Mouse (Mus musculus) embryonic facial prominence, embryonic 12.5 days (tissue): ENCODE measurements at regions not wholly inside any gene's neighbourhood (a gene's known extent, or its start where the extent isn't known, plus 50 kb on each side); places are given as distances from the start of the nearest gene placed in this dataset.
A peak's percentile ranks its signal among the peaks of the same experiment; 100 is the strongest.
"Not testable (repeated sequence)": the region's sequence is repeated elsewhere in the genome, so short reads cannot be mapped to it uniquely, and the experiment has no call there.

Experiments
- ATAC-seq: fragments of 200-750 bp; cut with Nextera tagmentation; 2 replicates; pipeline ENCODE4 v1.8.0; 2017; ENCODE audit not compliant: insufficient number of reproducible peaks, insufficient read depth, low FRiP score, low TSS enrichment
- H3K27ac ChIP-seq: fragments of 300-500 bp; sonication (generic); 2 replicates; pipeline ENCODE4 v1.5.1; 2016; ENCODE audit warnings: mild to moderate bottlenecking
- H3K27me3 ChIP-seq: fragments of 300-500 bp; sonication (generic); 2 replicates; pipeline ENCODE4 v1.6.1; 2016; ENCODE audit warnings: mild to moderate bottlenecking, moderate library complexity
- H3K36me3 ChIP-seq: fragments of 300-500 bp; sonication (generic); 2 replicates; pipeline ENCODE4 v1.6.1; 2016; ENCODE audit warnings: mild to moderate bottlenecking
- H3K4me1 ChIP-seq: fragments of 300-500 bp; sonication (generic); 2 replicates; pipeline ENCODE4 v1.6.1; 2016
- H3K4me2 ChIP-seq: fragments of 300-500 bp; sonication (generic); replicated peaks from 2 replicates; pipeline ENCODE4 v1.6.1; 2016; ENCODE audit warnings: mild to moderate bottlenecking, moderate library complexity
- H3K4me3 ChIP-seq: fragments of 300-500 bp; sonication (generic); 2 replicates; pipeline ENCODE4 v1.5.1; 2016; ENCODE audit warnings: mild to moderate bottlenecking
- H3K9ac ChIP-seq: fragments of 300-500 bp; sonication (generic); 2 replicates; pipeline ENCODE4 v1.6.1; 2016; ENCODE audit warnings: mild to moderate bottlenecking, moderate library complexity
- H3K9me3 ChIP-seq: fragments of 300-500 bp; sonication (generic); 2 replicates; pipeline ENCODE4 v1.6.1; 2016; ENCODE audit warnings: mild to moderate bottlenecking, moderate library complexity
- WGBS: fragments of 180-500 bp; shearing (Covaris S2); methylation state at CpG from one replicate; pipeline ENCODE4 v1.1.7; 2016; 5-methylcytosine and 5-hydroxymethylcytosine counted together

DNA sequence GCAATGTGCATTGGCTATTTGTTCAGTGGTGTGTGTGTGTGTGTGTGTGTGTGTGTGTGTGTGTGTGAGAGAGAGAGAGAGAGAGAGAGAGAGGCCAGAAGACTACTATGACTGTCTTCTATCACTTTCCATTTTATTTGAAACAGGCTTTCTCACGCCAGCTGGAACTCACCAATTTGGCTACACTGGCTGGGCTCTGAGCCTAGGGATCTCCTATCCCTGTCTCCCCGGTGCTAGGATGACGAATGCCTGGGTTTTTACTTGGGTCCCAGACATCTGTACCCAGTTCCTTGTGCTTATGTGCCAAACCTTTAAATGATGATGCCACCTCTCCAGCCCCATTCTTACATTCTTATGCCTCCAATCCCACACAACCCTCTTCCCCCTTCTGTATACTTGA is 120.6 kb upstream of the Mrps10 start:
- no peak for ATAC-seq
- Histone ChIP-seq H3K36me3 (peaks cover 19% of the 10 kb centered on the region), H3K4me1 (0 out of 2 replicates have a peak, but pooled peaks cover 5% of the 10 kb centered on the region), H3K9me3 (no peaks in the 10 kb centered on the region), H3K4me2 (no peak overlapping the region), H3K27me3 (no peaks in the 10 kb centered on the region), H3K4me3 (no peak overlapping the region), H3K9ac (no peak overlapping the region), H3K27ac (no peak overlapping the region)
- 88% methylated on average over 3 of the region's 3 CpGs for WGBS

DNA sequence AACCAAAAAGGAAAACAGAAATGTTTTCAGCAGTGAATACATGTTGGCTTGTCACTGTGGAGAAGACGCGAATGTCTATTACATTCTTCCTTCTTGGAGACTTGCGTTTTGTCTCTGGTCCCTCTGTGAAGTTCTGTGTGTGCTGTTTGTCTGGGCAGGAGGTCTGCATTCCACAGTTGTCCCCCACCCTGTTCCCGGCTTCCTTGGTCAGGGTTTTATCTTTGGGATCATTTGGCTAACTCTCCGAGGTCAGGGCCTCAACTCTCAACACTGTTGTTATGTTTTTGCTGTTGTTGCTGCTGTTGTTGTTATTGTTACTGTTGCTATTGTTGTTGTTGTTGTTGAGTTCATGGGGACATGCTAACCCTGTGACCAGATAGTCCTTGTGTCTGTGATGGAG is 121.2 kb upstream of the Mrps10 start:
- Histone ChIP-seq H3K9ac (no peak overlapping the region), H3K4me3 (no peak overlapping the region), H3K4me1 (0 out of 2 replicates have a peak, but pooled peaks cover 5% of the 10 kb centered on the region), H3K27me3 (no peaks in the 10 kb centered on the region), H3K36me3 (peaks cover 16% of the 10 kb centered on the region), H3K4me2 (no peak overlapping the region), H3K27ac (no peak overlapping the region), H3K9me3 (no peaks in the 10 kb centered on the region)
- ATAC-seq, result no peak
- WGBS, result 91% methylated on average over 5 of the region's 5 CpGs

DNA sequence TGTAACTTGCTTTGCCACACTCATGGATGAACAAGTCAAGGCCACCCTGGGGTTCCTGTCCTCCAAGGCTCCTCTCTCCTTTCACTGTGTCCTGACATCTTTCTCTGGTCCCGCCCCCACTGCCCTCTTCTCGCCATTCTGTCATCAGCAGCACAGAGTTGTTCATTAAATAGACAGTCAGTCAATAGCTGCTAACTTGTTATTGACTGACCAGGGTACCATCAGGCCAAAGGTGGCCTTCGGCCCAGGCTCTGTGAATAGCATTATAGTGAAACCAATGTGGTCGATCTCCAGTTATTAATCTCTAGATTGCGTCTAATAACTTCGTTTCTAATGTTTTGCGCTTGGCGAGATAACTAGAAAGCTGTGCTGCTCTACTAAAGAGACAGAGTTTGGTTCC is 122.1 kb upstream of the Mrps10 start:
- WGBS, result 94% methylated on average over 8 of the region's 8 CpGs
- no peak for ATAC-seq
- no peak overlapping the region for H3K4me2 ChIP-seq
- no peak overlapping the region for H3K4me3 ChIP-seq
- no peaks in the 10 kb centered on the region for H3K27me3 ChIP-seq
- H3K4me1 ChIP-seq, result 0 out of 2 replicates have a peak, but pooled peaks cover 5% of the 10 kb centered on the region
- H3K36me3 ChIP-seq, result peaks cover 11% of the 10 kb centered on the region
- H3K27ac ChIP-seq, result no peak overlapping the region
- no peak overlapping the region for H3K9ac ChIP-seq
- H3K9me3 ChIP-seq, result no peaks in the 10 kb centered on the region

DNA sequence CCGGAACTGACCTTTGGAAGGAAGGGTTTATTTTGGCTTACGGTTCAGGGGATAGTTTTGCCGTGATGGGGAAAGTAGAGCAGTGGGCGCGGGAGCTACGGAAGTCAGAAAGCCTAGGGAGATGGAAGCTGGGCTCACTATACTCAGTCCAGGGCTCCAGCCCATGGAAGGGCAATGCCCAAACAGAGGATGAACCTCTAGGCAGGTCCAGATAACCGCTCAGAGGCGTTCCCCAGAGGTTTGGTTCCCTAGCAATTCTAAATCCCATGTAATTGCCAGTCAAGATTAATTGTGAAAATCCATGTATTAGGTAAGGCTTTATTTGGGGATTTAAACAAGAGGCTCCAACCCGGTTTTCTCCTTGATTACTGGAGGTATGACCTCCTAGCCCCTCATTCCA is 123.1 kb upstream of the Mrps10 start:
- Histone ChIP-seq H3K9me3 (no peaks in the 10 kb centered on the region), H3K36me3 (peaks cover 11% of the 10 kb centered on the region)

DNA sequence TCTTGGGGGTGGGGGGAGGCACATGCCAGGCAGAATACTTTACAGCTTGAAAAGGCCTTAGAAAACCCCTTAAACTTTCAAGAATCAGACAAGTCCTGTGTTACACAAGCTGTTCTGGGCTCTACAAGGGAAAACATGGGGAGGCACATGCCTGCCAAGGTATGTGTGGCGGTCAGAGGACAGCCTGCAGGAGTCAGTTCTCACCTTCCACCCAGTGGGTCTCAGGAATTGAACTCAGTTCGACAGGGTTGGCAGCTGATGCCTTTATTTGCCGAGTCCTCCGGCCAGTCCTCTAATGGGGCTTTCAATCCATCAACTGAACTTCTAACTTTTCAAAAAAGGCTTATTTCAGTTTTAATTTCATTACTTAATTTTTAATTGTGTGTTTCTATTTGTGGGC is 129.6 kb upstream of the Mrps10 start:
- H3K9ac ChIP-seq, result no peak overlapping the region
- no peak overlapping the region for H3K27ac ChIP-seq
- no peak overlapping the region for H3K4me3 ChIP-seq
- 93% methylated on average over 4 of the region's 4 CpGs for WGBS
- ATAC-seq, result no peak
- H3K9me3 ChIP-seq, result no peaks in the 10 kb centered on the region
- peaks cover 44% of the 10 kb centered on the region for H3K36me3 ChIP-seq
- no peaks in the 10 kb centered on the region for H3K4me1 ChIP-seq
- H3K4me2 ChIP-seq, result no peak overlapping the region
- H3K27me3 ChIP-seq, result no peaks in the 10 kb centered on the region

More for the DNA sequence above, 123.1 kb upstream of the Mrps10 start:
- no peak overlapping the region for H3K4me3 ChIP-seq
- H3K4me1 ChIP-seq, result 0 out of 2 replicates have a peak, but pooled peaks cover 5% of the 10 kb centered on the region
- H3K27ac ChIP-seq, result no peak overlapping the region
- WGBS, result 89% methylated on average over 9 of the region's 9 CpGs
- H3K9ac ChIP-seq, result no peak overlapping the region
- H3K4me2 ChIP-seq, result no peak overlapping the region
- no peak for ATAC-seq
- H3K27me3 ChIP-seq, result no peaks in the 10 kb centered on the region

DNA sequence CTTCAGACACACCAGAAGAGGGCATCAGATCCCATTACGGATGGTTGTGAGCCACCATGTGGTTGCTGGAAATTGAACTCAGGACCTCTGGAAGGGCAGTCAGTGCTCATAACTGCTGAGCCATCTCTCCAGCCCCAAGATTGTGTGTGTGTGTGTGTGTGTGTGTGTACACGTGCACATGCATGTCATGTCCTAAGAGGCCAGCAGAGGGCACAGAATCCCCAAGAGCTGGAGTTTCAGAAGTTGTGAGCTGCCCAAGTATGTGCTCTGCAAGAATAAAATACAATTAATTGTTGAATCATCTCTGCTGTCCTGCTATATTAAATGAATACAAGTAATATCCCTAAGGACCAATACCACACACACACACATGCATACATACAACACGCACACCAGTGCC is 130.8 kb upstream of the Mrps10 start:
- not testable (repeated sequence) for H3K27me3 ChIP-seq, H3K4me1 ChIP-seq, H3K9ac ChIP-seq, H3K4me3 ChIP-seq, H3K27ac ChIP-seq, ATAC-seq, H3K4me2 ChIP-seq, H3K9me3 ChIP-seq
- H3K36me3 ChIP-seq, result peaks cover 40% of the 10 kb centered on the region
- WGBS, result 96% methylated on average over 3 of the region's 3 CpGs

DNA sequence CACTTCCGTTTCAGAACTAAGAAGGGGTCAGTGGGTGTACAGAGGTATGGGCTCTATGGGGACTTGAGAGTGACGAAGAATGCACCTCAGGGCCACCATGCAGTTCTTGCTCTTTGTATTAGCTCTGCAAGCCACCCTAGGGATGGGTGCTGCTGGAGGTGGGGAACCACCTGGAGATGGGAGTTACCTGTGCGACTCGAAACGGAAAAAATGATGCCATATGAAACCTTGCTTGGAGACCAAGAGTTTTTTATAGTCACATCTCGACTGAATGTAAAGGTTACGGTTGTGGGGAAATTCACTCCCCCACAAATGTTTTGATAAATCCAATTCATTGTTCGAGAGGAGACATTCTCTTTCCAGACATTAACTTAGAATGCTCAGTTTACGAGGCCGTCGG is 134.3 kb upstream of the Mrps10 start:
- Histone ChIP-seq H3K4me1 (no peaks in the 10 kb centered on the region), H3K27ac (no peak overlapping the region), H3K4me3 (no peak overlapping the region), H3K9me3 (peaks cover 1% of the 10 kb centered on the region; the same call in 1 of the 2 replicates), H3K36me3 (peaks cover 54% of the 10 kb centered on the region), H3K9ac (no peak overlapping the region), H3K4me2 (no peak overlapping the region), H3K27me3 (no peaks in the 10 kb centered on the region)
- WGBS, result 93% methylated on average over 11 of the region's 11 CpGs
- ATAC-seq, result no peak

DNA sequence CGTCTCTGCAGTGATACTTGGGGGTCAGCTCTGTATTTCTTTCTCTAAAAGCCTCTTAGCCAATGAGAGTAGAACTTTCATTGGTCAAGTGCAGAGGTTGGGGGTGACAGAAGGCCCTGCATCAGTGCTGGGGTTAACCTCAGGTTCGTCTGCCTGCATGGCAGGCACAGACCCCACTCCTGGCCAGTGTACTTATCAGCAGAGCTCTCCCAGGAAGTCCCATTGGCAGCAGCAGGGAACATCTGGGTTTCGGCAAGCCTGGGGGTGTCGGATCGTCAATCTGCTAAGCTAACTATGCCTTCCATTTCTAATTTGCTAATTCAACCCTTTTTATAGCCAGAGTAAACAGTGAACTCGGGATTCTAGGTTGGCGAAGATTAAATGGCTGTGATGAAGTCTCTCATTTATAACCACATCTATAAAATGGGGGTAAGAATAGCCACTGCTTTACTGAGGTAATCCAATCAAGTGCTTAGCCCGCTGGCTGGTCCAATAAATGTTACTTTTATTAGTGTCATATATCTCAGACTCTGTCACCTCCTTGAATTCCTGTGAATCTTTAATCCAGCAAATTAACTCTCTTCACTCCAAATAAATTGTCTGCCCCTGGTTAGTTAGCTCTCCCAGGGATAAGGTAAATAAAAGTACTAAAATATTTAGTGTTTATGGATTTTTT is 135.5 kb upstream of the Mrps10 start:
- WGBS, result 85% methylated on average over 8 of the region's 8 CpGs
- no peak for ATAC-seq
- H3K4me1 ChIP-seq, result no peaks in the 10 kb centered on the region
- no peaks in the 10 kb centered on the region for H3K27me3 ChIP-seq
- H3K36me3 ChIP-seq, result peaks cover 57% of the 10 kb centered on the region
- no peak overlapping the region for H3K27ac ChIP-seq
- H3K4me2 ChIP-seq, result no peak overlapping the region
- no peak overlapping the region for H3K9ac ChIP-seq
- H3K9me3 ChIP-seq, result peaks cover 6% of the 10 kb centered on the region; the same call in 1 of the 2 replicates
- H3K4me3 ChIP-seq, result no peak overlapping the region

DNA sequence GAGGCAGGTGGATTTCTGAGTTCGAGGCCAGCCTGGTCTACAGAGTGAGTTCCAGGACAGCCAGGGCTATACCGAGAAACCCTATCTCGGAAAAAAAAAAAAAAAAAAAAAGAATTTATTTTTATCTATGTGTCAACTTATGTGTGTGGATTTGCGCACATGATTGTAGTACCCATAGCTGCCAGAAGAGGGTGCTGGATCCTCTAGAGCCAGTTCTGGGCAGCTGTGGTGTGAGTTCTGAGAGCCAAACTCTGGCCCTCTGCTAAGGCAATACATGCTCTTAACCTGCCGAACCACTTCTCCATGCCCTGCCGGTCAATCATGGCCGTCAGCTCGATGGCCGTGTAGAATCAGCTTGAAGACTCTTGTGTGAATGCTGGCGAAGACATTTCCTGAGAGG is 138.0 kb upstream of the Mrps10 start:
- H3K4me3 ChIP-seq, result no peak overlapping the region
- H3K9me3 ChIP-seq, result peaks cover 6% of the 10 kb centered on the region; the same call in 1 of the 2 replicates
- H3K9ac ChIP-seq, result no peak overlapping the region
- no peaks in the 10 kb centered on the region for H3K27me3 ChIP-seq
- 96% methylated on average over 10 of the region's 10 CpGs for WGBS
- 0 out of 2 replicates have a peak, but pooled peaks cover 8% of the 10 kb centered on the region for H3K4me1 ChIP-seq
- peaks cover 44% of the 10 kb centered on the region for H3K36me3 ChIP-seq
- ATAC-seq, result no peak
- no peak overlapping the region for H3K27ac ChIP-seq
- H3K4me2 ChIP-seq, result no peak overlapping the region

DNA sequence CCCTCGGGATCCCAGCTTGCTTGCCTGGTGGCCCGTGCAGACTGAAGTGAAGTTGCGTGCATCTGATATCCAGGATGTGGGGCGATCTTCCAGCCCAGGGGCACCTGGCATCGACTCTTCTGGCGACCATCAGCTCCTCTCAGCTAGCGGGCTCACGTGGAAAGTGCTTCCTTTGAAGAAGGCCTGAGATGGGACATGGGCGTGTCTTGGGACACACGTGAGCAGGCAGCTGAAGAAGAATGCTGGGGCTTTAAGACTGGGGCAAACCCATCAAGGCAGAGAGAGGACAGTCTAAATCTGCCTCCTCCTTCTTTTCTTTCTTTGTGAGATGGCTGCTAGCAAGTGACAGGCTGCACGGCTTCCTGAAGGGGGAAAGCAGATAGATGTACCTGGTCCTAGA is 142.3 kb upstream of the Mrps10 start:
- 76% methylated on average over 11 of the region's 11 CpGs for WGBS
- ATAC-seq, result no peak
- Histone ChIP-seq H3K4me1 (0 out of 2 replicates have a peak, but pooled peaks cover 9% of the 10 kb centered on the region), H3K27ac (0 out of 2 replicates have a peak overlapping the region, but pooled peaks have one; percentile 42), H3K27me3 (no peaks in the 10 kb centered on the region), H3K4me2 (no peak overlapping the region), H3K4me3 (no peak overlapping the region), H3K36me3 (peaks cover 20% of the 10 kb centered on the region), H3K9me3 (peaks cover 6% of the 10 kb centered on the region; the same call in 1 of the 2 replicates), H3K9ac (no peak overlapping the region)

DNA sequence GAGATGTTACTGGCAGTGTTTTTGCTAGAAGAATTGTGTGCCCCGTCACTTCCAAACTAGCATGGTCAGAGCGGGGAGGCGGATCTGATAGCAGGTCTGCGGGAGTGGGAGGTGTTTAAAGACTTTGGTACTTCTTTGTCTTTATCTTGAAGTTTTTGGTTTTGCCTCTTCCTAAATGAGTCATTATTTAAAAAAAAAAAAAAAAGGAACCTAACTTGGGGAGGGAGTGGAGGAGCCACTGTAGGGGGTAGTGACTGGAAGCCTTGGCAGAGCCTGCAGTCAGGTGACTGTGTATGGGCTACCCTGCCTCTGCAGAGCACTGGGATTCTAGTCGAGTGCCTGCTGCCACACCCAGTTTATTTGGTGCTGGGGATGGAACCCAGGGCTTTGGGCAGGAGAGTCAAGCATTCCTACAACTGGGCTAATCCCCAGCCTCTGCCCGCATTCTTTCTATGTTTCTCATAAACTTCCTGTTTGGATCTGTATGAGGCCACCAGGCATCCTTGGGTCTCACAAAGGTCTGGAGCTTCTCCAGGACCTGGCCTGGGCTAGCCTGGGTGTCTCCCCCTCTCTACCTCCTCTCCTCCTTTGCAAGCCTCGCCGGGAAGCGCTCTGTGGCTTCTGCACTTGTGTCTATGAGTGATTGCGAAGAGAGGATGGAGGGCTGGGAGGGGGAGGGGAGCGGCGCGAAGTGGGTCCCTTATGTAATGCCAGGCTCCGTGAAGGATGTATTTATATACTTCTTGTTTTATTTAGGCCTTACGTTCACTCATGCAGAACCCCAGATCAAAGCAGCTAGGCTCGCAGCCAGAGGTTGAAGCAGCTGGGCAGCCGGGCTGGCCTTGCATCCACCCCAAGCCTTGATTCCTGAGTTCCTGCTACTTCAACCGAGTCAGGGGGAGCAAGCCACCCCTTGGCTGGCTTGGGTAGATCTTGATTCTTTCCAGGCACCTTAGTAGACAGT is 143.1 kb upstream of the Mrps10 start:
- 0 out of 2 replicates have a peak, but pooled peaks cover 9% of the 10 kb centered on the region for H3K4me1 ChIP-seq
- no peak overlapping the region for H3K9ac ChIP-seq
- peaks cover 6% of the 10 kb centered on the region; the same call in 1 of the 2 replicates for H3K9me3 ChIP-seq
- H3K4me3 ChIP-seq, result no peak overlapping the region
- H3K27ac ChIP-seq, result 0 out of 2 replicates have a peak overlapping the region, but pooled peaks have one; percentile 42
- ATAC-seq, result no peak
- WGBS, result 71% methylated on average over 18 of the region's 18 CpGs
- peaks cover 12% of the 10 kb centered on the region for H3K36me3 ChIP-seq
- no peaks in the 10 kb centered on the region for H3K27me3 ChIP-seq
- H3K4me2 ChIP-seq, result no peak overlapping the region
